Mouse (Mus musculus) forebrain, embryonic 14.5 days (tissue): ENCODE measurements around the gene Gm10644. TPM values are rescaled to one million over a fixed set of nuclear protein-coding genes. Genes with fewer than 3 reads are reported as not detected.

ENCODE experiments used
- ATAC-seq: fragments of 200-750 bp; cut with Nextera tagmentation; 2 replicates; pipeline ENCODE4 v1.8.0; 2017; ENCODE audit warnings: mild to moderate bottlenecking, moderate library complexity
- DNase-seq: peaks from one replicate; pipeline ENCODE4 v3.0.0-alpha.2; 2015; ENCODE audit warnings: low spot score
- H3K27ac ChIP-seq: fragments of 300-500 bp; sonication (generic); 2 replicates; pipeline ENCODE4 v1.5.1; 2014; ENCODE audit warnings: low read depth, mild to moderate bottlenecking, control low read depth, low read length, moderate library complexity
- H3K27me3 ChIP-seq: fragments of 300-500 bp; sonication (generic); replicated peaks from 2 replicates; pipeline ENCODE4 v1.6.1; 2014; ENCODE audit warnings: low read length, control low read depth, mixed read lengths; ENCODE audit not compliant: control insufficient read depth, insufficient read depth
- H3K36me3 ChIP-seq: fragments of 300-500 bp; sonication (generic); 2 replicates; pipeline ENCODE4 v1.6.1; 2014; ENCODE audit warnings: low read length, control low read depth; ENCODE audit not compliant: control insufficient read depth, insufficient read depth
- H3K4me1 ChIP-seq: fragments of 300-500 bp; sonication (generic); 2 replicates; pipeline ENCODE4 v1.6.1; 2014; ENCODE audit warnings: antibody characterized with exemption, low read length, control low read depth; ENCODE audit not compliant: control insufficient read depth, insufficient read depth
- H3K4me2 ChIP-seq: fragments of 300-500 bp; sonication (generic); 2 replicates; pipeline ENCODE4 v1.6.1; 2014; ENCODE audit warnings: mild to moderate bottlenecking, control low read depth, low read length
- H3K4me3 ChIP-seq: fragments of 300-500 bp; sonication (generic); 2 replicates; pipeline ENCODE4 v1.5.1; 2014; ENCODE audit warnings: low read depth, low read length, control low read depth
- H3K9ac ChIP-seq: fragments of 300-500 bp; sonication (generic); 2 replicates; pipeline ENCODE4 v1.6.1; 2014; ENCODE audit warnings: mild to moderate bottlenecking, low read length, control low read depth, moderate library complexity
- H3K9me3 ChIP-seq: fragments of 300-500 bp; sonication (generic); replicated peaks from 2 replicates; pipeline ENCODE4 v1.6.1; 2016; ENCODE audit warnings: low read length, control low read depth, mixed read lengths; ENCODE audit not compliant: control insufficient read depth
- WGBS: fragments of 180-500 bp; shearing (Covaris S2); extraction: QIAGEN DNeasy Blood & Tissue Kit; methylation state at CpG from one replicate; pipeline ENCODE4 v1.1.7; 2014; 5-methylcytosine and 5-hydroxymethylcytosine counted together
- polyA plus RNA-seq: library from polyadenylated mRNA; unstranded; fragments of >200 nt; fragmentation: Nextera tagmentation; extraction: Ambion mirVana; gene quantifications from 2 replicates; pipeline ENCODE4 v1.2.1, GENCODE M21; 2014

Gm10644 gene
- polyA plus RNA-seq, 1 experiment from 2014 or later = 0.61 TPM

DNA sequence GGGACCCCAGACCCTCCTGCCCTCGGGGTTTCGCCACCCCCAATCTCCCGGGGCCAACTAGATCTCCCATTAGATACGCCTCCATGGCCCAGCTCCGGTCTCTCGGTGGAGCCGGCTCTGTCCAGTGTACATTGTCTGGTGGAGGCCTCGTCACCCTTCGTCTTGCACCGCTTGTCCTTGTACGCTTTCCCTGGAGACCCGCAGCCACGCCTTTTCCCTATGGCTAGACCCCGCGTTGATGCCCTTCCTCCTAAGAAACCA lies 883 bp upstream of the Gm10644 start:
- no peaks in the 10 kb centered on the region for H3K9me3 ChIP-seq
- peak overlapping the region; percentile 60 for H3K9ac ChIP-seq
- no peak for DNase-seq
- peak overlapping the region; percentile 60 for H3K4me3 ChIP-seq
- peak overlapping the region; percentile 92 for H3K4me2 ChIP-seq
- no peak for ATAC-seq
- H3K27ac ChIP-seq = peak overlapping the region; percentile 23; the same call in 1 of the 2 replicates
- WGBS = 2% methylated on average over 15 of the region's 15 CpGs
- H3K27me3 ChIP-seq = no peaks in the 10 kb centered on the region
- H3K36me3 ChIP-seq = no peaks in the 10 kb centered on the region
- peaks cover 8% of the 10 kb centered on the region for H3K4me1 ChIP-seq

DNA sequence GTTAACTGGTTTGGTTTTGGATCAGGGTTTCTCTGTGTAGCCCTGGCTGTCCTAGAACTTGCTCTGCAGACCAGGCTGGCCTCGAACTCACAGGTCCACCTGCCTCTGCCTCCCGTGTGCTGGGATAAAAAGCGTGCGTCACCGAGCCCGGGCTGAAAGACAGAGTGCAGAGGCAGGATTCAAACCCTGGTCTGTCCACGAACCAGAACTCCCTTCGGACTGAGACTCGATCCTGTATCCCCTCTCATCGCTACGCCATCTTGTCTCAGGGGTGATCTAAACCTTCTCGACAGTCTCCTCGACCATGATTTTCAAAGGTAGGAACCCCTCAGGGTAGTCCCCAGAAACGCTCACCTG lies 278 bp downstream of the Gm10644 start:
- ATAC-seq = no peak
- Histone ChIP-seq H3K4me3 (peak overlapping the region; percentile 60), H3K27ac (no peak overlapping the region; the same call in 1 of the 2 replicates), H3K27me3 (no peaks in the 10 kb centered on the region), H3K36me3 (no peaks in the 10 kb centered on the region), H3K9ac (peak overlapping the region; percentile 54), H3K9me3 (no peaks in the 10 kb centered on the region), H3K4me2 (peak overlapping the region; percentile 55), H3K4me1 (peaks cover 8% of the 10 kb centered on the region)
- 1% methylated on average over 14 of the region's 14 CpGs for WGBS
- DNase-seq = no peak

DNA sequence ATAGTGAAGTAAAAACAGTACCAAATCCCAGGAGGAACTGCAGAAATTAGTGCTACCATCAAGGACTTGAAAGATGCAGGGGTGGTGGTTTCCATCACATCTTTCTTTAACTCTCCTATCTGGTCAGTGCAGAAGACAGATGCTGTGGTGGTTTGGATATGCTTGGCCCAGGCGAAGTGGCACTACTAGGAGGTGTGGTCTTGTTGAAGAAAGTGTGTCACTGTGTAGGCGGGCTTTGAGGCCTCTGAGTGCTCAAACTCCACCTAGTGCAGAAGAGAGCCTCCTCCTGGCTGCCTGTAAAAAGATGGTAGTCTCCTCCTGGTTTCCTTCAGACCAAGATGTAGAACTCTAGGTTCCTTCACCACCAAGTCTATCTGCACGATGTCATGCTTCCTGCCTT lies 9.5 kb downstream of the Gm10644 start:
- DNase-seq = no peak
- H3K9me3 ChIP-seq = no peaks in the 10 kb centered on the region
- no peak overlapping the region for H3K4me3 ChIP-seq
- no peak for ATAC-seq
- 76% methylated on average over 3 of the region's 3 CpGs for WGBS
- H3K4me2 ChIP-seq = no peak overlapping the region
- H3K36me3 ChIP-seq = no peaks in the 10 kb centered on the region
- H3K9ac ChIP-seq = no peak overlapping the region
- H3K27ac ChIP-seq = no peak overlapping the region
- H3K4me1 ChIP-seq = no peaks in the 10 kb centered on the region
- H3K27me3 ChIP-seq = no peaks in the 10 kb centered on the region

DNA sequence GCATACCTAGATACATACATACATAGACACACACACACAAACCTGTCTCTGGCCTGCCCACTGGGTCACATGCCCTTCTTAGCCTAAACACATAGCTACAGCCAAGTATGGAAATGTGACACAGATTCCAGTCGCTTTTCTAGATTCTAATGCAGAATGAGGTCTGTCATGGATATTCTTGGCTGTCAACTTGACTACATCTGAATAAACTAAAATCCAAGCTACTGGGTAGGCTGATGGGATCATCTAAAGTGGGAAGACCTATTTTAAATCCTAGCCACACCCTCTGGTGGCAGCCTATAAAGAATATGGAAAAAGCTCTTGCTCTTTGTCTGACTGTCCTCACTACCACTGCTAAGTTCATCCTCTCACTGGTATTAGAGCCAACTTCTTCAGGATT lies 12.6 kb downstream of the Gm10644 start:
- peaks cover 30% of the 10 kb centered on the region for H3K36me3 ChIP-seq
- DNase-seq = no peak
- WGBS = 79% methylated on average over 1 of the region's 1 CpGs
- H3K9me3 ChIP-seq = no peaks in the 10 kb centered on the region
- no peaks in the 10 kb centered on the region for H3K27me3 ChIP-seq
- no peaks in the 10 kb centered on the region for H3K4me1 ChIP-seq
- H3K27ac ChIP-seq = no peak overlapping the region
- no peak overlapping the region for H3K9ac ChIP-seq
- no peak overlapping the region for H3K4me3 ChIP-seq
- ATAC-seq = no peak
- H3K4me2 ChIP-seq = no peak overlapping the region

DNA sequence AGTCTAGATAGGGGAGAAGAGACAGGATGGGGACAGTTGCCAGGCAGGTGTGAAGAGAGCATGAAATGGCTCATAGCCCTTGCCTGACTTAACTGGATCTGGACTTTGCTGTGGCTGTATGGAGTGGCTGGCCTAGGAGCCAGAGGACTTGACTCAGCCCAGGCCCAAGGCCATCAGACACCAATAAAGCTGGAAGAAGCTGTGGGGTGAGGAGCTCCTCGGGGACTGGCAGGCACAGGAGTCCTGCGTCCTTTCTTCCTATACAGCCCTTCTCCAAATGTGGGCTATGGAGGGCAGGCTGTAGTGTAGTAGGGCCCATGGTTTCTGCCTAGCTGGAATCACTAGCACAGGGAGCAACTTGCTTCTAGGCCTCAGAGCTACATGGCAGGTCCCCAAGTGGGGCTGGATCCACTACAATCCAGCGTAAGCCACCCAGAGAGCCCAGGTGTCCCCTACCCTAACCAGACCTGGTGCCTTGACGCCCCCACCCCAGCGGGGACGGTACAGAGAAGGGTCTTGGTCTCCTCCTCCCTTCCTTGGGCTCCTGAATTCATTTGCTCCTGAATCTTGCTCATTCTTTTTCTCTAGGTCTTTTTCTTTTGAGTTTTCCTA lies 13.8 kb downstream of the Gm10644 start:
- Histone ChIP-seq H3K9me3 (no peaks in the 10 kb centered on the region), H3K36me3 (peaks cover 42% of the 10 kb centered on the region), H3K4me2 (no peak overlapping the region), H3K4me3 (no peak overlapping the region), H3K27ac (no peak overlapping the region), H3K27me3 (no peaks in the 10 kb centered on the region), H3K4me1 (no peaks in the 10 kb centered on the region), H3K9ac (no peak overlapping the region)
- WGBS = 82% methylated on average over 6 of the region's 6 CpGs
- no peak for ATAC-seq
- DNase-seq = no peak

DNA sequence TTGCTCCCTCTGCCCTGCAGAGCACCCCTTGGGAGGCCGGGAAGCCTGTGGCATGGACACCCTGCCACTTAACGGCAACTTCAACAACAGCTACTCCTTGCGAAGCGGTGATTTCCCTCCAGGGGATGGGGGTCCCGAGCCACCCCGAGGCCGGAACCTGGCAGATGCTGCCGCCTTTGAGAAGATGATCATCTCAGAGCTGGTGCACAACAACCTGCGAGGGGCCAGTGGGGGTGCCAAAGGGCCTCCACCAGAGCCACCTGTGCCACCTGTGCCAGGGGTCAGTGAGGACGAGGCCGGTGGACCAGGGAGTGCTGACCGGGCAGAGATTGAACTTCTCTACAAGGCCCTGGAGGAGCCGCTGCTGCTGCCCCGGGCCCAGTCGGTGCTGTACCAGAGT lies 16.7 kb downstream of the Gm10644 start:
- no peak overlapping the region for H3K27ac ChIP-seq
- H3K9ac ChIP-seq = no peak overlapping the region
- H3K27me3 ChIP-seq = no peaks in the 10 kb centered on the region
- no peaks in the 10 kb centered on the region for H3K4me1 ChIP-seq
- DNase-seq = no peak
- H3K4me3 ChIP-seq = no peak overlapping the region
- ATAC-seq = no peak
- no peak overlapping the region for H3K4me2 ChIP-seq
- 94% methylated on average over 15 of the region's 15 CpGs for WGBS
- H3K36me3 ChIP-seq = peaks cover 71% of the 10 kb centered on the region
- no peaks in the 10 kb centered on the region for H3K9me3 ChIP-seq

DNA sequence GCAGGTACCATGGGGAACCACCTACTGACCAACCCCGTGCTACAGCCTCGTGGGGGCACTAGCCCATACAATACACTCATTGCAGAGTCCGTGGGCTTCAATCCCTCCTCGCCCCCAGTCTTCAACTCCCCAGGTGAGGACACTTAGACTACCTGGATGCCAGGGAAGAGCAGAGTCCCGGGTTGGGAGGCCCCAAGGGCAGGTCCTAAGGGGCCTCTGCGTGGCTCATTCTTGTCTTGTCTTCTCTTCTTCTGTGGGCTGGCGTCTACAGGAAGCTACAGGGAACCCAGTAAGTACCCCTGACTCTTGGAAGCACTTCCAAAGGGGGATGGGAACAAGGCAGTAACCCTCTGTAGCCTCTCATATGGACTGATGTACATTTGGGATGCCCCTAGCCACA lies 17.4 kb downstream of the Gm10644 start:
- Histone ChIP-seq H3K9me3 (no peaks in the 10 kb centered on the region), H3K27ac (no peak overlapping the region), H3K27me3 (no peaks in the 10 kb centered on the region), H3K9ac (no peak overlapping the region), H3K4me2 (no peak overlapping the region), H3K4me1 (no peaks in the 10 kb centered on the region), H3K36me3 (peaks cover 78% of the 10 kb centered on the region), H3K4me3 (no peak overlapping the region)
- WGBS = 89% methylated on average over 7 of the region's 7 CpGs
- ATAC-seq (no peak), DNase-seq (no peak)

DNA sequence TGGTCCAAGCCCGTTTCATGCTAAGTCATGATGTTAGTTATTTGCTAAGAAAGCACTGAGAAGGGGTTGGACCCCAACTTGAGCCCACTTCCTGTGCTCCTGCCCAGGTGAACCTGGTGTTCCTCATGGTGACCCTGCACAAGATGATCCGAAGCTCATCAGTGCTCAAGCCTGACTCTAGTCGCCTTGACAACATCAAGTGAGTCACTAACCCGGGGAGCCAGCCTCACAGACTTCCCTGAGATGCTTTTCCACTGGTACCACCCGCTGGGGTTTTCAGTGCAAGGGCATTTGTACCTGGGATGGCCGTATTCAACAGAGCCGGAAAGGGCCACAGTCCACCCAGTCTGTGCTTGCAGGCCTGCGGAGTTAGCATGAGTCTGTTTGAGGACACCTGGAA lies 19.6 kb downstream of the Gm10644 start:
- Histone ChIP-seq H3K4me3 (no peak overlapping the region), H3K4me1 (no peaks in the 10 kb centered on the region), H3K9ac (no peak overlapping the region), H3K36me3 (peaks cover 100% of the 10 kb centered on the region), H3K27me3 (no peaks in the 10 kb centered on the region), H3K9me3 (no peaks in the 10 kb centered on the region), H3K27ac (no peak overlapping the region), H3K4me2 (no peak overlapping the region)
- ATAC-seq = no peak
- 91% methylated on average over 8 of the region's 8 CpGs for WGBS
- no peak for DNase-seq

DNA sequence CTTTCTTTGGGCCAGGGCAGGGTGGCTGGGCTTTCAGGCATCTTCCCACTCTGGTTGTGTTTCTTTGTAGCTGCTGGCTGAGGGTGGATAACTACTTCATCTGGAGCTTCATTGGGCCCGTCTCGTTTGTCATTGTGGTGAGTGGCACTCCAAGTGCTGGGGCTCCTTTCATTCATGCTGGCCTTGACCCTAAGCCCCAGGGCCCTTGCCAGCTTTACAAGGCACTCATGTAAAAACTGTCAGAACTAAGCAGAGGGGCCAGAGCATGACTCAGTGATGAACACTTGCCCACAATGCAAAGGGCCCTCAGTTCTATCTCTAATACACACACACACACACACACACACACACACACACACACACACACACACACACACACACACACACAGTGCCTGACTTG lies 20.0 kb downstream of the Gm10644 start:
- H3K36me3 ChIP-seq = peaks cover 100% of the 10 kb centered on the region
- H3K27ac ChIP-seq = no peak overlapping the region
- no peak overlapping the region for H3K9ac ChIP-seq
- DNase-seq (no peak), ATAC-seq (no peak)
- no peak overlapping the region for H3K4me2 ChIP-seq
- H3K4me3 ChIP-seq = no peak overlapping the region
- 82% methylated on average over 2 of the region's 2 CpGs for WGBS
- H3K27me3 ChIP-seq = no peaks in the 10 kb centered on the region
- H3K4me1 ChIP-seq = no peaks in the 10 kb centered on the region
- no peaks in the 10 kb centered on the region for H3K9me3 ChIP-seq
